26 mouse cellular contexts compared by ENCODE assay signal in the genomic region with DNA sequence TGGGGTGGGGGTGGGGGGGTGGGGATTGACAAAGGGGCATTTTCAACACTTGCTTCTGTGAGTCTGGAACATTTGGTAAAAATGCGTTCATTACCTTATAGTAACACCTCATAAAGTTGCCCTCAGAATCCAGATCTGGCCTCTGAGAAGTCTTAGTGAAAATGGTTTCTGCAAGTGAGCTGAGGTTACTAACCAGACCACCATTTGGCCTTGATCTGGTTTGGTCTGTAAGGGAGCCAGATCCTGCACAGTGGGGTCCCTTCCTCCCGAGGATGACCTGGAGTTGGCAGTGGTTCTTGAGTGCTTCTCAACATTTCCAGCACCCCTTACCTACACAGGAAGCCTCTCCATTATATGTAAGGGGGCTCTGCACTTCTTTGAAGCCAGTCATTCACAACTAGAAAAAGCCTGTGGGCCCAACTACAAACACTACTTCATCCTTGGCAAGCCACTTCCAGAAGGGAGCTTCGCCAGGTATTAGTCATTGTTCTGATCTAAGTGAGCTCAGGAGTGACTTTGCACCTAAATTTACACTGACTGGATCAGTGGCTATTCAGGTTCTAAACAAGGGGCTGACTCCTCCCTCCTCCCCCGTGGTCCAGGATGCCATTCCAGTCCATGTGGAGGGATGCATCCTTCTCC.
A peak's percentile ranks its signal among the peaks of the same experiment; 100 is the strongest.
DNase-seq lines count a peak whose midpoint lies in the region; ATAC-seq lines count a peak whose summit lies in the region.
"Had no signal": no experiment of that assay in that cellular context is flagged by ENCODE, and none has a peak within 500 bp of the region (broad histone marks: within the 10 kb centered on the region; RNA-seq: fewer than 3 reads in every experiment).

No protein-coding gene starts in this region.

- no peaks in the 10 kb centered on the region for H3K9me3 ChIP-seq in limb, embryonic 13.5 days
- H3K9me3 ChIP-seq: kidney, embryonic 15.5 days; liver, embryonic 13.5 days; midbrain, embryonic 12.5 days; stomach, embryonic 15.5 days had no signal

- peaks cover 20% of the 10 kb centered on the region for H3K4me1 ChIP-seq in limb, embryonic 13.5 days
- H3K4me1 ChIP-seq: liver, embryonic 13.5 days; stomach, embryonic 15.5 days had no signal

- H3K27ac ChIP-seq in limb, embryonic 13.5 days, result peak overlapping the region; percentile 28; the same call in 1 of the 2 replicates
- H3K27ac ChIP-seq: kidney, embryonic 15.5 days; liver, embryonic 13.5 days; midbrain, embryonic 12.5 days; stomach, embryonic 15.5 days had no signal

- H3K27me3 ChIP-seq in limb, embryonic 13.5 days, result peaks cover 13% of the 10 kb centered on the region
- H3K27me3 ChIP-seq: liver, embryonic 13.5 days; midbrain, embryonic 12.5 days; stomach, embryonic 15.5 days had no signal

- no peak overlapping the region for H3K4me3 ChIP-seq in limb, embryonic 13.5 days
- H3K4me3 ChIP-seq: erythroblast, embryonic 14.5 days; kidney, embryonic 15.5 days; liver, embryonic 13.5 days; midbrain, embryonic 12.5 days; stomach, embryonic 15.5 days had no signal

- intact Hi-C loops in left cerebral cortex, postnatal 4 days (cut with DNase I), result no loop called here
- intact Hi-C loops in left cerebral cortex, postnatal 36 days (cut with DNase I), result no loop called here

- no peak overlapping the region for H3K4me2 ChIP-seq in limb, embryonic 13.5 days (replicated peaks)
- H3K4me2 ChIP-seq: heart, embryonic 11.5 days; kidney, embryonic 15.5 days; liver, embryonic 13.5 days; midbrain, embryonic 12.5 days; stomach, embryonic 15.5 days had no signal

- H3K36me3 ChIP-seq in limb, embryonic 13.5 days, result no peaks in the 10 kb centered on the region
- H3K36me3 ChIP-seq: kidney, embryonic 15.5 days; liver, embryonic 13.5 days; midbrain, embryonic 12.5 days; stomach, embryonic 15.5 days had no signal

- ATAC-seq in cerebellum, adult (ENCODE audit: insufficient number of reproducible peaks, low FRiP score, low TSS enrichment), result no peak
- ATAC-seq in limb, embryonic 13.5 days (ENCODE audit: low FRiP score, low read depth), result peak; percentile 85
- ATAC-seq: activated CD4-positive, CD25-positive, alpha-beta regulatory T cell, adult 4 months; CD4-positive, CD25-positive, alpha-beta regulatory T cell, adult 4 months; hindbrain, embryonic 16.5 days had no signal

- DNase-seq in cerebellum, postnatal 14 days, result peak; percentile 34 to 37
- DNase-seq in left cerebral cortex, postnatal 4 days, result peak; percentile 8
- DNase-seq in left cerebral cortex, postnatal 36 days (ENCODE audit: low spot score in 2 of 2), result no peak
- DNase-seq in 3T3-L1 (ENCODE audit: low read depth, low spot score), result peak; percentile 78
- no peak for DNase-seq in T-cell, adult 2 months (ENCODE audit: low spot score)
- DNase-seq in thymus, adult 18-20 months, result no peak
- DNase-seq: adrenal gland, adult 2 months; adrenal gland, postnatal 36 days; cerebellum, adult 8-10 months; gastrocnemius, postnatal 36 days; heart, adult 18-20 months; kidney, adult 18-20 months; kidney, postnatal 25 days; liver, embryonic 13.5 days; lung, postnatal 14 days; thymus, postnatal 14 days had no signal

- no peak overlapping the region for H3K9ac ChIP-seq in limb, embryonic 13.5 days
- H3K9ac ChIP-seq: kidney, embryonic 15.5 days; liver, embryonic 13.5 days; midbrain, embryonic 12.5 days; stomach, embryonic 15.5 days had no signal

- WGBS in limb, embryonic 13.5 days, result 26% methylated on average over 4 of the region's 4 CpGs

Comparison
In these comparisons a context has a peak if more than half of its experiments do, and no peak if none do; other contexts are left out.
1. DNase-seq: peak in cerebellum, postnatal 14 days (2 of 2), left cerebral cortex, postnatal 4 days (single experiment) and 3T3-L1 (single experiment); none in left cerebral cortex, postnatal 36 days (0 of 2), T-cell, adult 2 months (single experiment) and thymus, adult 18-20 months (0 of 2).